Mouse (Mus musculus) hindbrain, embryonic 10.5 days (tissue): ENCODE results near the gene Tmprss2. TPM values are rescaled to one million over a fixed set of nuclear protein-coding genes. Genes with fewer than 3 reads are reported as not detected.
A peak's percentile ranks its signal among the peaks of the same experiment; 100 is the strongest.

Experiments used
- DNase-seq: peaks from one replicate; pipeline ENCODE4 v3.0.0-alpha.2; 2017; ENCODE audit warnings: low spot score
- H3K27ac ChIP-seq: fragments of 300-500 bp; sonication (generic); 2 replicates; pipeline ENCODE4 v1.5.1; 2016; ENCODE audit warnings: mild to moderate bottlenecking, moderate library complexity
- H3K27me3 ChIP-seq: fragments of 300-500 bp; sonication (generic); 2 replicates; pipeline ENCODE4 v1.6.1; 2016; ENCODE audit warnings: mild to moderate bottlenecking; ENCODE audit not compliant: poor library complexity, insufficient read depth, severe bottlenecking
- H3K36me3 ChIP-seq: fragments of 300-500 bp; sonication (generic); 2 replicates; pipeline ENCODE4 v1.6.1; 2016; ENCODE audit warnings: mild to moderate bottlenecking, moderate library complexity
- H3K4me1 ChIP-seq: fragments of 300-500 bp; sonication (generic); replicated peaks from 2 replicates; pipeline ENCODE4 v1.6.1; 2016; ENCODE audit warnings: mild to moderate bottlenecking
- H3K4me3 ChIP-seq: fragments of 300-500 bp; sonication (generic); 2 replicates; pipeline ENCODE4 v1.5.1; 2016; ENCODE audit warnings: mild to moderate bottlenecking, moderate library complexity
- H3K9me3 ChIP-seq: fragments of 300-500 bp; sonication (generic); 2 replicates; pipeline ENCODE4 v1.6.1; 2016; ENCODE audit warnings: mild to moderate bottlenecking, moderate library complexity
- WGBS: fragments of 180-500 bp; shearing (Covaris S2); methylation state at CpG from one replicate; pipeline ENCODE4 v1.1.7; 2016; 5-methylcytosine and 5-hydroxymethylcytosine counted together
- polyA plus RNA-seq: library from polyadenylated mRNA; unstranded; fragments of >200 nt; fragmentation: Nextera tagmentation; extraction: Ambion mirVana; gene quantifications from 2 replicates; pipeline ENCODE4 v1.2.1, GENCODE M21; 2016

Tmprss2 gene
- polyA plus RNA-seq: 0.46 and 0.50 TPM in 2 replicates

GRCm38 (mm10) chr16:97610939-97611338, at the start of gene Tmprss2:
Tmprss2 (minus strand) TSS chr16:97611195.
- WGBS: under 1% methylated on average over 30 of the region's 30 CpGs
- H3K9me3 ChIP-seq: no peaks in the 10 kb centered on the region
- H3K27me3 ChIP-seq: peaks cover 62% of the 10 kb centered on the region
- peak within 1 kb of the TSS; percentile 48 for H3K4me3 ChIP-seq
- DNase-seq: no peak
- H3K27ac ChIP-seq: no peak within 1 kb of the TSS
- no peaks in the 10 kb centered on the region for H3K36me3 ChIP-seq
- H3K4me1 ChIP-seq: peaks cover 14% of the 10 kb centered on the region

DNA sequence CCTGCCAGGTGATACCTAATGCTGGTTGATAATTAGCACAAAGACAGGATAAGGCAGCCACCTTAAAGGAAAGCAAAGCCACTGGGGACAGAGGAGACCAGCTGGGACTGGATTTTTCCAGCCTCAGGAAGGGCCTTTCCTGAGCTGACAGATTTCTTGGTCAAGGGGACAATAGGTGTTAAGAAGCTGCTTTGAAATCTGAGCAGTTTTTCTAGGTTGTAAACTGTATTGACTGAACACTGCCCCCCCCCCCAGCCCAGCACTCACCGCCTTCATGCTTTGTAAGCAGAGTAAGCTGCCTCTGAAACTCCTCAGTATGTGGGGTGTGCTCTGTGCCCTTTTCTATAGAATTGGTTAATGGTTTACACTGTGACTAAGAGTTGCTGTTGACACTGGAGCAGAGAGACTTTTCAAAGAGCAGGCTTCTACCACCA, 48.2 kb upstream of the Tmprss2 start:
- Histone ChIP-seq H3K4me1 (peaks cover 13% of the 10 kb centered on the region), H3K27me3 (no peaks in the 10 kb centered on the region), H3K9me3 (no peaks in the 10 kb centered on the region), H3K36me3 (no peaks in the 10 kb centered on the region), H3K27ac (peak overlapping the region; percentile 17; the same call in 1 of the 2 replicates), H3K4me3 (no peak overlapping the region)
- DNase-seq: peak; percentile 14
- WGBS: 14% methylated on average over 1 of the region's 1 CpGs

GRCm38 (mm10) chr16:97658481-97658880, 47.5 kb upstream of the Tmprss2 start:
- no peaks in the 10 kb centered on the region for H3K9me3 ChIP-seq
- peaks cover 13% of the 10 kb centered on the region for H3K4me1 ChIP-seq
- no peak for DNase-seq
- no peaks in the 10 kb centered on the region for H3K36me3 ChIP-seq
- H3K4me3 ChIP-seq: no peak overlapping the region
- WGBS: 73% methylated on average over 6 of the region's 6 CpGs
- no peaks in the 10 kb centered on the region for H3K27me3 ChIP-seq
- H3K27ac ChIP-seq: no peak overlapping the region

DNA sequence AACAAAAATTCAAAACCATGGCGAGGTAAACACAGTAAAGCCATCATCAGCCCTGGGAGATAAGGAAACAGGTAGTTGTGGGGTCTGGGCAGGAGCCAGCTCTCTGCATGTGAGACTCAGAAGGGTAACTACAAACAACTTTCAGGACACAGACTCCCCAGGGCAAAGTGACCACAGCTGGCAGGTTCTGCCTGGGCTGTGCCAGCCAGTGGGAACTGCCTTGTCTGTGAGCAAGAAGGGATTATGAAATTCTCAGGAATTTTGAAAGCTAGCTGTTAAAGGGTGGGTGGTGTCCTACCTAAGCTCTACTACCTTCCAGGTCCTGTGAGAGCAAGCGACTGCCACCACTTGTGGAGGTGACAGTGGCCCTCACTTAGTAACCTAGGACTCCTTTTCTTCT, 44.8 kb upstream of the Tmprss2 start:
- no peaks in the 10 kb centered on the region for H3K36me3 ChIP-seq
- 77% methylated on average over 2 of the region's 2 CpGs for WGBS

GRCm38 (mm10) chr16:97649522-97650188, 38.7 kb upstream of the Tmprss2 start:
- H3K27me3 ChIP-seq: no peaks in the 10 kb centered on the region
- no peak overlapping the region for H3K27ac ChIP-seq
- no peak overlapping the region for H3K4me3 ChIP-seq
- DNase-seq: no peak
- H3K36me3 ChIP-seq: no peaks in the 10 kb centered on the region
- peaks cover 10% of the 10 kb centered on the region; the same call in 1 of the 2 replicates for H3K4me1 ChIP-seq
- H3K9me3 ChIP-seq: no peaks in the 10 kb centered on the region
- WGBS: 83% methylated on average over 9 of the region's 9 CpGs

More for the DNA sequence above, 44.8 kb upstream of the Tmprss2 start:
- H3K4me1 ChIP-seq: peaks cover 13% of the 10 kb centered on the region
- DNase-seq: no peak
- no peaks in the 10 kb centered on the region for H3K27me3 ChIP-seq
- H3K9me3 ChIP-seq: no peaks in the 10 kb centered on the region
- no peak overlapping the region for H3K4me3 ChIP-seq
- H3K27ac ChIP-seq: no peak overlapping the region

GRCm38 (mm10) chr16:97644681-97645080, 33.7 kb upstream of the Tmprss2 start:
- H3K4me1 ChIP-seq: no peaks in the 10 kb centered on the region
- no peak overlapping the region for H3K4me3 ChIP-seq
- H3K9me3 ChIP-seq: no peaks in the 10 kb centered on the region
- H3K27me3 ChIP-seq: no peaks in the 10 kb centered on the region
- no peaks in the 10 kb centered on the region for H3K36me3 ChIP-seq
- DNase-seq: no peak
- H3K27ac ChIP-seq: no peak overlapping the region

GRCm38 (mm10) chr16:97639630-97640029, 28.6 kb upstream of the Tmprss2 start:
- H3K9me3 ChIP-seq: no peaks in the 10 kb centered on the region

GRCm38 (mm10) chr16:97632880-97633484, 22.0 kb upstream of the Tmprss2 start:
- WGBS: 67% methylated on average over 4 of the region's 4 CpGs
- Histone ChIP-seq H3K27ac (no peak overlapping the region), H3K36me3 (no peaks in the 10 kb centered on the region), H3K4me1 (no peaks in the 10 kb centered on the region), H3K9me3 (no peaks in the 10 kb centered on the region), H3K27me3 (no peaks in the 10 kb centered on the region), H3K4me3 (no peak overlapping the region)
- no peak for DNase-seq

More at GRCm38 (mm10) chr16:97639630-97640029, 28.6 kb upstream of the Tmprss2 start:
- Histone ChIP-seq H3K36me3 (no peaks in the 10 kb centered on the region), H3K4me1 (no peaks in the 10 kb centered on the region), H3K4me3 (no peak overlapping the region), H3K27me3 (no peaks in the 10 kb centered on the region), H3K27ac (no peak overlapping the region)
- 90% methylated on average over 3 of the region's 3 CpGs for WGBS
- no peak for DNase-seq

GRCm38 (mm10) chr16:97623166-97623565, 12.2 kb upstream of the Tmprss2 start:
- no peak for DNase-seq
- H3K4me1 ChIP-seq: 0 out of 2 replicates have a peak, but pooled peaks cover 4% of the 10 kb centered on the region
- 74% methylated on average over 6 of the region's 6 CpGs for WGBS
- H3K27ac ChIP-seq: no peak overlapping the region
- no peaks in the 10 kb centered on the region for H3K36me3 ChIP-seq
- no peaks in the 10 kb centered on the region for H3K9me3 ChIP-seq
- no peaks in the 10 kb centered on the region for H3K27me3 ChIP-seq
- H3K4me3 ChIP-seq: no peak overlapping the region

GRCm38 (mm10) chr16:97622383-97622889, 11.4 kb upstream of the Tmprss2 start:
- Histone ChIP-seq H3K9me3 (no peaks in the 10 kb centered on the region), H3K27me3 (no peaks in the 10 kb centered on the region), H3K36me3 (no peaks in the 10 kb centered on the region), H3K4me1 (0 out of 2 replicates have a peak, but pooled peaks cover 4% of the 10 kb centered on the region), H3K4me3 (no peak overlapping the region), H3K27ac (no peak overlapping the region)
- DNase-seq: no peak
- 47% methylated on average over 2 of the region's 2 CpGs for WGBS

DNA sequence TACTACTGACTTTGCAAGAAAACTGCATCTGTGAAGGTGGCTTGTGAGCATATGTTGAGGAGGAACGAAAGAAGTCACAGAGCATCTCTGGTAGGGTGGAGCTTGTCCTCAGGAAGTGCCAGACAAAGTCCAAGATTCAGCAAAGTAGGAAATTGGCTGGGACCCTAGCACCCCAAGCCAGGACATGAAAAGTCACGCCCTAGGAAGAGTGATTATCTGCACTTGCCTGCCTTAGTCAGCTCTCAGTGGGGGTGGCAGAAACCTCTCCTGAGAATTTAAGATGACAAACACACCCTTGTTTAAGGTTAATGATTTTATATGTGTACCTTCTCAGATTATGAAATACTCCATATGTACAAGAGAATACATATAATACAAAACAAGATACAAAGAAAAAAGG, 7.3 kb upstream of the Tmprss2 start:
- no peaks in the 10 kb centered on the region for H3K36me3 ChIP-seq
- no peak overlapping the region for H3K4me3 ChIP-seq
- H3K27ac ChIP-seq: no peak overlapping the region
- DNase-seq: no peak
- 75% methylated on average over 2 of the region's 2 CpGs for WGBS
- H3K27me3 ChIP-seq: peaks cover 1% of the 10 kb centered on the region; the same call in 1 of the 2 replicates
- no peaks in the 10 kb centered on the region for H3K9me3 ChIP-seq
- H3K4me1 ChIP-seq: 0 out of 2 replicates have a peak, but pooled peaks cover 4% of the 10 kb centered on the region

DNA sequence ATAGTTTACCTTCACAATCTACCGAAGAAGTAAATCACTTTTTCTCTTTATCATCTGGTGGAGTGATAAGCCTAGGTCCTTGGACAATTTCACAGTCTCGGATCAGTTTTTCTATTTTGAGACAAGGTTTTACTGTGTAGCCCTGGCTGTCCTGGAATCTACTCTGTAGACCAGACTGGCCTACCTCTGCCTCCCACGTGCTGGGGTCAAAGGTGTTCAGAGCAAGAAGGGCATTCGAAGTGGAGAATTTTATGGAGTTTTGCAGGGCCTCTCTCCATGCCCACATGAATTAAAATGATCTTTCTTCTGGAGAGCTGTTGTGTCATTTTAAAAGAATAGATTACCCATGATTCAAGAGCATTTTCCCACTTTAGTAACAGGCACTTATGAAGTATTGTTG, 1.0 kb upstream of the Tmprss2 start:
- Histone ChIP-seq H3K27ac (no peak overlapping the region), H3K27me3 (peaks cover 62% of the 10 kb centered on the region), H3K36me3 (no peaks in the 10 kb centered on the region), H3K4me3 (no peak overlapping the region), H3K9me3 (no peaks in the 10 kb centered on the region), H3K4me1 (peaks cover 14% of the 10 kb centered on the region)
- WGBS: 60% methylated on average over 4 of the region's 4 CpGs
- DNase-seq: no peak

- peak; percentile 20 for DNase-seq
- H3K27me3 ChIP-seq: peaks cover 62% of the 10 kb centered on the region
- 4% methylated on average over 20 of the region's 20 CpGs for WGBS
Observed at GRCm38 (mm10) chr16:97610246-97610645, 749 bp downstream of the Tmprss2 start.

More at GRCm38 (mm10) chr16:97610246-97610645, 749 bp downstream of the Tmprss2 start:
- Histone ChIP-seq H3K9me3 (no peaks in the 10 kb centered on the region), H3K4me3 (peak overlapping the region; percentile 48), H3K36me3 (no peaks in the 10 kb centered on the region), H3K4me1 (peaks cover 14% of the 10 kb centered on the region), H3K27ac (no peak overlapping the region)
